Comparison of ENCODE assay signal across 8 mouse cellular contexts in genomic region chr1:44041797-44042554, GRCm38 (mm10). TPM values are rescaled to one million over a fixed set of nuclear protein-coding genes. Genes with fewer than 3 reads are reported as not detected.
DNase-seq lines count a peak whose midpoint lies in the region; ATAC-seq and TF ChIP-seq lines count a peak whose summit lies in the region.

No protein-coding gene starts in this region.

- no peaks in the 10 kb centered on the region for H3K9me3 ChIP-seq in forebrain, embryonic 11.5 days (ENCODE audit: control insufficient read depth, low read length)
- no peaks in the 10 kb centered on the region for H3K9me3 ChIP-seq in hindbrain, embryonic 10.5 days
- H3K9me3 ChIP-seq in lung, postnatal 0 days (ENCODE audit: low read length) = no peaks in the 10 kb centered on the region

- peak; percentile 96 for TF ChIP-seq CTCF in layer of hippocampus, adult 2 months (conservative IDR thresholded peaks at IDR 0.05)
- TF ChIP-seq CTCF in lung, postnatal 0 days (IDR thresholded peaks at IDR 0.05) = peak; percentile 87

- H3K4me2 ChIP-seq in forebrain, embryonic 11.5 days (ENCODE audit: low read depth, low read length, severe bottlenecking) = peak overlapping the region; percentile 57
- H3K4me2 ChIP-seq in lung, postnatal 0 days (replicated peaks; ENCODE audit: low read depth, low read length) = peak overlapping the region; percentile 67

- TF ChIP-seq EP300 in lung, postnatal 0 days (IDR thresholded peaks at IDR 0.05) = no peak

- no peak overlapping the region for H3K27ac ChIP-seq in forebrain, embryonic 11.5 days (ENCODE audit: low read depth, low read length)
- peak overlapping the region; percentile 79 for H3K27ac ChIP-seq in hindbrain, embryonic 10.5 days
- H3K27ac ChIP-seq in layer of hippocampus, adult 2 months = no peak overlapping the region
- H3K27ac ChIP-seq in lung, postnatal 0 days (ENCODE audit: low read length) = no peak overlapping the region

- WGBS in forebrain, embryonic 11.5 days = 1% methylated on average over 17 of the region's 17 CpGs
- 3% methylated on average over 17 of the region's 17 CpGs for WGBS in hindbrain, embryonic 10.5 days
- WGBS in lung, postnatal 0 days = under 1% methylated on average over 17 of the region's 17 CpGs

- peak; percentile 86 for DNase-seq in MN1 (ENCODE audit: low spot score)
- peak; percentile 52 for DNase-seq in c-Kit-positive CD71-positive TER-119-positive erythroid progenitor cells, embryonic 14.5 days (ENCODE audit: low spot score)
- DNase-seq in forebrain, embryonic 11.5 days (ENCODE audit: low spot score) = peak; percentile 77
- peak; percentile 68 for DNase-seq in hindbrain, embryonic 10.5 days (ENCODE audit: low spot score)
- DNase-seq in layer of hippocampus, adult 2 months (ENCODE audit: low spot score in 2 of 2) = peak; percentile 37 to 64
- DNase-seq in lung, postnatal 0 days (ENCODE audit: low spot score) = peak; percentile 83
- DNase-seq in ovary, postnatal 10 days (ENCODE audit: low spot score) = peak; percentile 23
- DNase-seq in thymus, postnatal 0 days (ENCODE audit: low spot score) = peak; percentile 73

- peak overlapping the region; percentile 52 for H3K9ac ChIP-seq in forebrain, embryonic 11.5 days (ENCODE audit: low read length)
- no peak overlapping the region for H3K9ac ChIP-seq in lung, postnatal 0 days (replicated peaks; ENCODE audit: low read depth)

- no peaks in the 10 kb centered on the region for H3K36me3 ChIP-seq in forebrain, embryonic 11.5 days (ENCODE audit: control insufficient read depth, insufficient read depth, low read length)
- no peaks in the 10 kb centered on the region for H3K36me3 ChIP-seq in hindbrain, embryonic 10.5 days
- no peaks in the 10 kb centered on the region for H3K36me3 ChIP-seq in lung, postnatal 0 days (ENCODE audit: insufficient read depth, low read length)

- ATAC-seq in forebrain, embryonic 11.5 days (replicated peaks; ENCODE audit: low FRiP score) = peak; percentile 70
- ATAC-seq in lung, postnatal 0 days = peak; percentile 46

- 0 out of 2 replicates have a peak, but pooled peaks cover 2% of the 10 kb centered on the region for H3K4me1 ChIP-seq in forebrain, embryonic 11.5 days (replicated peaks; ENCODE audit: control insufficient read depth, insufficient read depth, low read length)
- H3K4me1 ChIP-seq in hindbrain, embryonic 10.5 days (replicated peaks) = peaks cover 7% of the 10 kb centered on the region; the same call in 1 of the 2 replicates
- H3K4me1 ChIP-seq in lung, postnatal 0 days (ENCODE audit: insufficient read depth, low read depth, low read length) = no peaks in the 10 kb centered on the region

- H3K27me3 ChIP-seq in forebrain, embryonic 11.5 days (ENCODE audit: control insufficient read depth, insufficient read depth, low read length) = no peaks in the 10 kb centered on the region
- no peaks in the 10 kb centered on the region for H3K27me3 ChIP-seq in hindbrain, embryonic 10.5 days (ENCODE audit: insufficient read depth, poor library complexity, severe bottlenecking)
- no peaks in the 10 kb centered on the region for H3K27me3 ChIP-seq in lung, postnatal 0 days (replicated peaks; ENCODE audit: insufficient read depth, low read length)

- H3K4me3 ChIP-seq in forebrain, embryonic 11.5 days (ENCODE audit: low read depth, low read length) = peak overlapping the region; percentile 26
- H3K4me3 ChIP-seq in hindbrain, embryonic 10.5 days = peak overlapping the region; percentile 56
- H3K4me3 ChIP-seq in layer of hippocampus, adult 2 months = peak overlapping the region; percentile 39
- peak overlapping the region; percentile 35 for H3K4me3 ChIP-seq in lung, postnatal 0 days (ENCODE audit: low read depth, low read length)

RNA-seq across cellular contexts. Expression of gene Gm8251, which starts 19.8 kb away (rescaled TPM):
- polyA plus RNA-seq in forebrain, embryonic 11.5 days (2014; fragmentation: Nextera tagmentation; extraction: Ambion mirVana) = 0.28 TPM in 2 replicates
- polyA plus RNA-seq in hindbrain, embryonic 10.5 days (2016; fragmentation: Nextera tagmentation; extraction: Ambion mirVana) = 0.07 and 0.09 TPM in 2 replicates
- total RNA-seq in layer of hippocampus, adult 2 months (2021) = not detected
- polyA plus RNA-seq in lung, postnatal 0 days (2015; fragmentation: Nextera tagmentation; extraction: Ambion mirVana) = 0.04 TPM in 1 of 2 replicates, not detected in the other
- polyA plus RNA-seq in thymus, postnatal 0 days (2015; fragmentation: Nextera tagmentation; extraction: Ambion mirVana) = 0.17 and 0.20 TPM in 2 replicates

RNA-seq across cellular contexts. Expression of gene Mettl21c, which starts 22.1 kb away (rescaled TPM):
- polyA plus RNA-seq in forebrain, embryonic 11.5 days (2014; fragmentation: Nextera tagmentation; extraction: Ambion mirVana) = 0.85 and 0.86 TPM in 2 replicates
- polyA plus RNA-seq in hindbrain, embryonic 10.5 days (2016; fragmentation: Nextera tagmentation; extraction: Ambion mirVana) = 0.41 and 0.58 TPM in 2 replicates
- not detected for total RNA-seq in layer of hippocampus, adult 2 months (2021)
- 0.30 and 0.38 TPM in 2 replicates for polyA plus RNA-seq in lung, postnatal 0 days (2015; fragmentation: Nextera tagmentation; extraction: Ambion mirVana)
- polyA plus RNA-seq in thymus, postnatal 0 days (2015; fragmentation: Nextera tagmentation; extraction: Ambion mirVana) = 0.85 and 1.1 TPM in 2 replicates

Comparison
In these comparisons a context has a peak if more than half of its experiments do, and no peak if none do; other contexts are left out.
1. DNase-seq: peak in every context shown above with its lines; median percentile 86 in MN1; 83 in lung, postnatal 0 days; 77 in forebrain, embryonic 11.5 days; 73 in thymus, postnatal 0 days; 68 in hindbrain, embryonic 10.5 days; 52 in c-Kit-positive CD71-positive TER-119-positive erythroid progenitor cells, embryonic 14.5 days; 50 in layer of hippocampus, adult 2 months; 23 in ovary, postnatal 10 days.